Mouse (Mus musculus) heart, postnatal 0 days (tissue): Measurements from ENCODE around the gene March4.

Experiments used
- CTCF ChIP-seq: IDR thresholded peaks from 2 replicates; pipeline ENCODE4 v1.5.1; 2016; ENCODE audit warnings: antibody characterized with exemption, control low read depth, low read depth
- EP300 ChIP-seq: IDR thresholded peaks from 2 replicates; pipeline ENCODE4 v1.6.1; 2016; ENCODE audit warnings: antibody characterized with exemption, low read depth

- TF ChIP-seq CTCF: no peak
- TF ChIP-seq EP300: no peak
Observed at GRCm38 (mm10) chr1:72535725-72536571, 782 bp downstream of the March4 start.
